Mouse (Mus musculus) gastrocnemius, postnatal 36 days (tissue): Measurements from ENCODE around the gene Lypd6b. TPM values are rescaled to one million over a fixed set of nuclear protein-coding genes. Genes with fewer than 3 reads are reported as not detected.

ENCODE experiments used
- total RNA-seq, 2 experiments: library from RNA; stranded (reverse); gene quantifications; 2 replicates each; pipeline ENCODE4 v1.2.3; 2021

Lypd6b gene
- total RNA-seq, 2 experiments from 2014 or later, result not detected

Other genes with a start within 250 kb of the Lypd6b start
- gene Kif5c, start 168.4 kb upstream of the Lypd6b start, total RNA-seq, result under 1 TPM; 0.28 to 0.64 TPM